In the genomic region with DNA sequence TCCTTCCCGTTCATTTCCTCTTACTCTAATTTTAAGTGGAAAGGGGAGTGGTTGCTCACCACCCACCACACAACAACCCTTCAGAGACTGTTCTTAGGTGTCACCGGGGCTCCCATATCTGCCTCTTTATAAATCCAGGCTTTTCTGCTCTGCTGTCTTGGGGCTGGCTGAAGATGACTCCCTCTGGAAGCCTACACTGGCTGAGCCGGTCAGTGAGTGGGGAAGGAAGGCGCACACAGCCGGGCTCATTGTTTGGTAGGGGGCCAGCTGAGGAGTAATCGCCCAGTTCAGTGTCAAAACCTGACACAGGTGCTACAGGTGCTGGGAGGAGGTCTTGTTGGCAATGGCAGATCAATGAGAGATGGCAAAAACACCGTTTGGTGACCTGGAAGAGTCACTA, we compare ENCODE assay signal across 9 mouse cellular contexts. TPM values are rescaled to one million over a fixed set of nuclear protein-coding genes. Genes with fewer than 3 reads are reported as not detected.
DNase-seq lines count a peak whose midpoint lies in the region; ATAC-seq and TF ChIP-seq lines count a peak whose summit lies in the region.
"Had no signal": no experiment of that assay in that cellular context is flagged by ENCODE, and none has a peak within 500 bp of the region (broad histone marks: within the 10 kb centered on the region; RNA-seq: fewer than 3 reads in every experiment).

No protein-coding gene starts in this region.

- no peak overlapping the region for H3K4me3 ChIP-seq in kidney, adult 2 months (ENCODE audit: insufficient read depth, low read depth, low read length)
- H3K4me3 ChIP-seq in E14TG2a.4 (replicated peaks; ENCODE audit: low read length): peak overlapping the region; percentile 56
- no peak overlapping the region for H3K4me3 ChIP-seq in bone marrow, adult 2 months (replicated peaks; ENCODE audit: control insufficient read depth, low read depth, low read length)
- no peak overlapping the region for H3K4me3 ChIP-seq in liver, embryonic 11.5 days (ENCODE audit: low read depth, low read length)
- H3K4me3 ChIP-seq in hindbrain, embryonic 11.5 days (ENCODE audit: low read depth, low read length): no peak overlapping the region

- H3K9me3 ChIP-seq in E14TG2a.4 (ENCODE audit: low read length): no peaks in the 10 kb centered on the region
- no peaks in the 10 kb centered on the region for H3K9me3 ChIP-seq in liver, embryonic 11.5 days (ENCODE audit: control insufficient read depth, low read length)
- H3K9me3 ChIP-seq in hindbrain, embryonic 11.5 days (ENCODE audit: control insufficient read depth, low read length): no peaks in the 10 kb centered on the region

- WGBS in kidney, adult 2 months: 76% methylated on average over 7 of the region's 7 CpGs
- 6% methylated on average over 7 of the region's 7 CpGs for WGBS in bone marrow, adult 2 months
- WGBS in liver, embryonic 11.5 days: 30% methylated on average over 7 of the region's 7 CpGs
- WGBS in hindbrain, embryonic 11.5 days: 64% methylated on average over 7 of the region's 7 CpGs

- peak overlapping the region; percentile 60 for H3K4me2 ChIP-seq in liver, embryonic 11.5 days
- H3K4me2 ChIP-seq in hindbrain, embryonic 11.5 days (replicated peaks; ENCODE audit: low read depth, low read length): no peak overlapping the region

- no peak overlapping the region for H3K9ac ChIP-seq in liver, embryonic 11.5 days (ENCODE audit: low read depth, low read length)
- no peak overlapping the region for H3K9ac ChIP-seq in hindbrain, embryonic 11.5 days (ENCODE audit: low read depth, low read length)

- H3K36me3 ChIP-seq in kidney, adult 2 months (ENCODE audit: control insufficient read depth, insufficient read depth, low read length): no peaks in the 10 kb centered on the region
- H3K36me3 ChIP-seq in E14TG2a.4 (ENCODE audit: insufficient read depth, low read length): no peaks in the 10 kb centered on the region
- H3K36me3 ChIP-seq in liver, embryonic 11.5 days (ENCODE audit: control insufficient read depth, insufficient read depth, low read length): no peaks in the 10 kb centered on the region
- no peaks in the 10 kb centered on the region for H3K36me3 ChIP-seq in hindbrain, embryonic 11.5 days (ENCODE audit: control insufficient read depth, insufficient read depth, low read length)

- DNase-seq in kidney, adult 2 months: no peak
- no peak for DNase-seq in kidney, postnatal 25 days
- no peak for DNase-seq in liver, embryonic 11.5 days (ENCODE audit: low spot score)
- no peak for DNase-seq in hindbrain, embryonic 11.5 days (ENCODE audit: low spot score)
- no peak for DNase-seq in thymus, postnatal 10 days (ENCODE audit: low spot score in 2 of 2)
- DNase-seq in thymus, postnatal 4 days: no peak

- no peak for ATAC-seq in liver, embryonic 11.5 days (replicated peaks; ENCODE audit: low FRiP score)
- ATAC-seq in hindbrain, embryonic 11.5 days (ENCODE audit: low FRiP score): no peak

- no peaks in the 10 kb centered on the region for H3K4me1 ChIP-seq in kidney, adult 2 months (ENCODE audit: control insufficient read depth, insufficient read depth, low read length)
- H3K4me1 ChIP-seq in E14TG2a.4 (replicated peaks; ENCODE audit: low read depth, low read length): peaks cover 62% of the 10 kb centered on the region
- H3K4me1 ChIP-seq in bone marrow, adult 2 months (ENCODE audit: control insufficient read depth, insufficient read depth, low read length): peaks cover 8% of the 10 kb centered on the region; the same call in 1 of the 2 replicates
- peaks cover 17% of the 10 kb centered on the region for H3K4me1 ChIP-seq in liver, embryonic 11.5 days (replicated peaks; ENCODE audit: control insufficient read depth, insufficient read depth, low read length)
- H3K4me1 ChIP-seq in hindbrain, embryonic 11.5 days (replicated peaks; ENCODE audit: control insufficient read depth, insufficient read depth, low read length): no peaks in the 10 kb centered on the region; the same call in 1 of the 2 replicates

- no peaks in the 10 kb centered on the region for H3K27me3 ChIP-seq in kidney, adult 2 months (replicated peaks; ENCODE audit: control insufficient read depth, insufficient read depth, low read length)
- H3K27me3 ChIP-seq in E14TG2a.4 (ENCODE audit: insufficient read depth, low read length): peaks cover 26% of the 10 kb centered on the region
- peaks cover 15% of the 10 kb centered on the region for H3K27me3 ChIP-seq in liver, embryonic 11.5 days (replicated peaks; ENCODE audit: control insufficient read depth, insufficient read depth, low read length)
- H3K27me3 ChIP-seq in hindbrain, embryonic 11.5 days (ENCODE audit: control insufficient read depth, insufficient read depth, low read length): no peaks in the 10 kb centered on the region

- no peak for TF ChIP-seq POLR2A in kidney, adult 2 months (IDR thresholded peaks at IDR 0.05; ENCODE audit: low read depth, low read length)
- TF ChIP-seq POLR2A in bone marrow, adult 2 months (IDR thresholded peaks at IDR 0.05; ENCODE audit: borderline replicate concordance, control insufficient read depth, low read depth, low read length): no peak

- H3K27ac ChIP-seq in kidney, adult 2 months (ENCODE audit: insufficient read depth, low read depth, low read length): peak overlapping the region; percentile 32
- H3K27ac ChIP-seq in bone marrow, adult 2 months (ENCODE audit: control insufficient read depth, insufficient read depth, low read depth, low read length, poor library complexity): peak overlapping the region; percentile 10; the same call in 1 of the 2 replicates
- H3K27ac ChIP-seq in liver, embryonic 11.5 days (ENCODE audit: low read depth, low read length): peak overlapping the region; percentile 58; the same call in 1 of the 2 replicates
- H3K27ac ChIP-seq in hindbrain, embryonic 11.5 days (ENCODE audit: low read depth, low read length): no peak overlapping the region

- no peak for TF ChIP-seq CTCF in kidney, adult 2 months (conservative IDR thresholded peaks at IDR 0.05; ENCODE audit: insufficient read depth, insufficient read length, low read depth, low read length)
- no peak for TF ChIP-seq CTCF in E14TG2a.4 (conservative IDR thresholded peaks at IDR 0.05; ENCODE audit: low read length)
- TF ChIP-seq CTCF in bone marrow, adult 2 months (IDR thresholded peaks at IDR 0.05; ENCODE audit: control insufficient read depth, insufficient read depth, low read length): no peak

RNA-seq across cellular contexts. Expression of a gene that starts 5.4 kb away (rescaled TPM):
- 0.33 and 0.79 TPM in 2 replicates for polyA plus RNA-seq in kidney, adult 2 months (2012; rRNA removed)
- 0.47 and 5.2 TPM in 2 replicates for polyA plus RNA-seq in bone marrow, adult 2 months (2011; ENCODE audit: insufficient read depth, insufficient read length, low replicate concordance, missing spikeins)
- 0.77 and 1.4 TPM in 2 replicates for polyA plus RNA-seq in liver, embryonic 11.5 days (2014; fragmentation: Nextera tagmentation; extraction: Ambion mirVana)
- polyA plus RNA-seq in hindbrain, embryonic 11.5 days (2014; fragmentation: Nextera tagmentation; extraction: Ambion mirVana): 3.7 and 4.8 TPM in 2 replicates

RNA-seq across cellular contexts. Expression of a gene that starts 26.1 kb away (rescaled TPM):
- 202 and 286 TPM in 2 replicates for polyA plus RNA-seq in kidney, adult 2 months (2012; rRNA removed)
- polyA plus RNA-seq in bone marrow, adult 2 months (2011; ENCODE audit: insufficient read depth, insufficient read length, low replicate concordance, missing spikeins): 66.2 and 153 TPM in 2 replicates
- polyA plus RNA-seq in liver, embryonic 11.5 days (2014; fragmentation: Nextera tagmentation; extraction: Ambion mirVana): 248 and 257 TPM in 2 replicates
- 41.1 and 43.4 TPM in 2 replicates for polyA plus RNA-seq in hindbrain, embryonic 11.5 days (2014; fragmentation: Nextera tagmentation; extraction: Ambion mirVana)

RNA-seq across cellular contexts. Expression of a gene that starts 29.8 kb away (rescaled TPM):
- polyA plus RNA-seq in kidney, adult 2 months (2012; rRNA removed): 0.38 and 0.41 TPM in 2 replicates
- polyA plus RNA-seq in bone marrow, adult 2 months (2011; ENCODE audit: insufficient read depth, insufficient read length, low replicate concordance, missing spikeins): not detected in 2 replicates
- not detected in 2 replicates for polyA plus RNA-seq in liver, embryonic 11.5 days (2014; fragmentation: Nextera tagmentation; extraction: Ambion mirVana)
- not detected in 2 replicates for polyA plus RNA-seq in hindbrain, embryonic 11.5 days (2014; fragmentation: Nextera tagmentation; extraction: Ambion mirVana)
- polyA plus RNA-seq: activated CD4-positive, CD25-positive, alpha-beta regulatory T cell, adult 4 months had no signal

RNA-seq across cellular contexts. Expression of a gene that starts 44.4 kb away (rescaled TPM):
- 15.4 and 20.7 TPM in 2 replicates for polyA plus RNA-seq in kidney, adult 2 months (2012; rRNA removed)
- polyA plus RNA-seq in bone marrow, adult 2 months (2011; ENCODE audit: insufficient read depth, insufficient read length, low replicate concordance, missing spikeins): 3.1 and 3.7 TPM in 2 replicates
- polyA plus RNA-seq in liver, embryonic 11.5 days (2014; fragmentation: Nextera tagmentation; extraction: Ambion mirVana): 9.7 and 13.8 TPM in 2 replicates
- 38.3 and 47.8 TPM in 2 replicates for polyA plus RNA-seq in hindbrain, embryonic 11.5 days (2014; fragmentation: Nextera tagmentation; extraction: Ambion mirVana)
- polyA plus RNA-seq: activated CD4-positive, CD25-positive, alpha-beta regulatory T cell, adult 4 months had no signal

RNA-seq across cellular contexts. Expression of a gene that starts 50.8 kb away (rescaled TPM):
- 19.2 and 20.2 TPM in 2 replicates for polyA plus RNA-seq in kidney, adult 2 months (2012; rRNA removed)
- 1.7 and 5.4 TPM in 2 replicates for polyA plus RNA-seq in bone marrow, adult 2 months (2011; ENCODE audit: insufficient read depth, insufficient read length, low replicate concordance, missing spikeins)
- polyA plus RNA-seq in liver, embryonic 11.5 days (2014; fragmentation: Nextera tagmentation; extraction: Ambion mirVana): 0.55 and 1.4 TPM in 2 replicates
- polyA plus RNA-seq in hindbrain, embryonic 11.5 days (2014; fragmentation: Nextera tagmentation; extraction: Ambion mirVana): 0.34 and 0.40 TPM in 2 replicates
